Mouse (Mus musculus) brain, embryonic 14.5 days (tissue): Measurements from ENCODE around the gene Zdhhc5. TPM values are rescaled to one million over a fixed set of nuclear protein-coding genes. Genes with fewer than 3 reads are reported as not detected.

Experiments used
- DNase-seq: peaks from one replicate; pipeline ENCODE4 v3.0.0-alpha.2; 2011; ENCODE audit warnings: low read depth
- CTCF ChIP-seq: fragments of 200-500 bp; IDR thresholded peaks from 2 replicates; pipeline ENCODE4 v1.5.1; 2012; ENCODE audit warnings: inconsistent platforms, mild to moderate bottlenecking, moderate library complexity, borderline replicate concordance; ENCODE audit not compliant: insufficient read depth, insufficient read length; ENCODE audit errors: extremely low read depth
- POLR2A ChIP-seq: fragments of 200-500 bp; IDR thresholded peaks from 2 replicates; pipeline ENCODE4 v1.6.1; 2012; ENCODE audit warnings: mild to moderate bottlenecking, inconsistent platforms, borderline replicate concordance; ENCODE audit not compliant: poor library complexity, insufficient read depth, insufficient read length, severe bottlenecking; ENCODE audit errors: extremely low read depth
- polyA plus RNA-seq: library from polyadenylated mRNA; depleted of rRNA; stranded (reverse); fragments of >200 nt; gene quantifications from 2 replicates; pipeline ENCODE4 v1.2.3, GENCODE M21; 2012

Gene Zdhhc5
- polyA plus RNA-seq, 1 experiment: 35.4 TPM

GRCm38 (mm10) chr2:84743561-84743960 lies 28.6 kb upstream of the Zdhhc5 start, which contains the start of gene Gm19426:
TSS of gene Gm19426 (minus strand) at chr2:84743655.
- TF ChIP-seq POLR2A: peak; percentile 39; the same call in 1 of the 2 replicates
- no peak for TF ChIP-seq CTCF
- peak; percentile 98 for DNase-seq

- TF ChIP-seq CTCF (no peak), POLR2A (no peak)
- DNase-seq: peak; percentile 97
Measured at GRCm38 (mm10) chr2:84742451-84743283, 27.7 kb upstream of the Zdhhc5 start.

DNA sequence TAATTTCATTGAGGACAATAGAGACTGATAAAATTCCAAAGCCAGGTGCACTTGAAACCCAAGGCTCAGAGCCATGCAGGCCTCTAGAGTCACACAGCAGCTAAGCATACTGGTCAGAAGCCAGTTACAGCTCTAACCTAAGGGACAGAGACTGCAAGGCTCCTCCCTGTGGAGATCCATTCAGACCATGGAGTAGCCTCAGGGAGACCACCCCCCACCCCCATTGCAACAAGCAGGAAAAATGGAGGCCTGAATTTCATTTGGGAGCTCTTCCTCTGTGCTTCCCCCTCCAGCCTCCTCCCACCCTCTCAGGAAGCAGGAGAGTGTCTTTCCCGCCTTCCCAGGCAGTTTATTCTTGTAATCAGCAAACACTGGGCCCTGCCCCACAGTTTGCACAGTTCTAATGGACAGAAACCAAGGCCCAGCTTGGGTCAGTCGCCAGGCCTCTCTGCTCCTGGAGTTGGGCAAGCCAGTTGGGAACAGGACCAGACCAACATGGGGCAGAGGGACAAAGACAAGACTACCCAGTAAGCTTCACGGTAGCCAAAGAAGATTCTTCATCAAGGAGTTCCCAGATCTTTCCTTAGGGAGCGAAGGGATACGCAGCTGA lies 27.0 kb upstream of the Zdhhc5 start:
- no peak for TF ChIP-seq POLR2A
- DNase-seq: no peak

DNA sequence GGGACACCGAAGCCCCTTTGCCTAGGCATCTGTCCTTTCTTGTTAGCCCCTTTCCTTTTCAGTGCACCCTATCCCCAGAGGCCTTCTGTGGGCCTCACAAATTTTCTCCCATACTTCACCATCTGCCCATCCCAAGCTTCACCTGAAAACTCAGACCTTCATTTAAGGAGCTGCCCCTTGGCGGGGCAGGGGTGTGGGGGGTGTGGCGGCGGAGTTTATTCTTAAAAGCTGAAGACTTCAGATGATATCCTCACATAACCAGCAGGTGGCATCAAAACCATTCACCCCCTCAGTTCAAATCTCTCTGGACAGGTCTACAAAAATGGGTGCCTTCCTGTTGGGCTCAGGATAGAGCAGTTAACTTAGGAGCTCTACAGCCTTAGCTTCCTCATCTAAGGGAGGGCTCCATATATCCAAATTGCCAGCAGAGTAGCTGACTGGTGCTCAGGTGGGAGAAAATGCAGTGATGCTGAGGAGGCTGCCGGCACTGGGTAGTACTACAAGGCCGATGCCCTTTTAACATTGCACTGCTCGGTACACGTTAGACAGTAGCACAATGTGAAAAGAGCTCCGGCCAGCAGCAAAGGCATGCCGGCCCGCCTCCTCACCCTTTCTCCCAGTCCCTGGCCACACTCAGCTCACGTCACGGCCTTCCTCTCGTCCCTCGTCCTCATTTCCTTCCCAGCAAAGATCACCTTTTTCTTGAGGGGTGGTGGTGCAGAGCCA lies 25.8 kb upstream of the Zdhhc5 start:
- TF ChIP-seq CTCF (peak; percentile 4; the same call in 1 of the 2 replicates), POLR2A (no peak)
- DNase-seq: peak; percentile 47

GRCm38 (mm10) chr2:84738271-84738911 lies 23.4 kb upstream of the Zdhhc5 start:
- peak; percentile 64 for DNase-seq
- peak; percentile 60; the same call in 1 of the 2 replicates for TF ChIP-seq CTCF
- no peak for TF ChIP-seq POLR2A

- TF ChIP-seq CTCF (peak; percentile 31; the same call in 1 of the 2 replicates), POLR2A (0 out of 2 replicates have a peak, but pooled peaks have one; percentile 4)
- DNase-seq: peak; percentile 51
Measured at GRCm38 (mm10) chr2:84737451-84737925, 22.5 kb upstream of the Zdhhc5 start.

GRCm38 (mm10) chr2:84736312-84737161 lies 21.6 kb upstream of the Zdhhc5 start:
- TF ChIP-seq CTCF: no peak
- TF ChIP-seq POLR2A: no peak
- peak; percentile 36 for DNase-seq

- peak; percentile 43 for DNase-seq
- TF ChIP-seq POLR2A (no peak), CTCF (no peak)
Measured at GRCm38 (mm10) chr2:84735346-84735920, 20.5 kb upstream of the Zdhhc5 start.

DNA sequence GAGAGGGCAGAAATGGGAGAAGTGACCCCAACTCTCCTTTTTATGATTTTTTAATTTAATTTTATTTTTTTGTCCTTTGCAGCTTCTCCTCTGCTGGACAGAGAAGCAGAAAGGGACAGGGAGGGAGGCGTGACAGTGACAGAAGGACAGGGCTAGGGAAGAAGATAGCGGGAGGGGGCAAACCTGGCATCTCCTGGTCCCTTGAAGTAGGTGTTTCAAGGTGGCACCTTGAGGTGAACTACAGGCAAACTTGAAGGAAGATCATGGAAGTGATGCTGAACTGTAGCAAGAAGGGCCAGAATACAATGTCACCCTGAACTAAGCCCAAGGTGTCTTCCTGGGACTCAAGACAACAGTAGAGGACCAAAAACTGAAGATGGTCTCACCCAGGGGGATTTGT lies 19.9 kb upstream of the Zdhhc5 start:
- no peak for TF ChIP-seq CTCF
- no peak for TF ChIP-seq POLR2A
- DNase-seq: no peak
